Mouse (Mus musculus) limb, embryonic 11.5 days (tissue): ENCODE measurements around the gene Abcc6. TPM values are rescaled to one million over a fixed set of nuclear protein-coding genes. Genes with fewer than 3 reads are reported as not detected.
"Not testable (repeated sequence)": the region's sequence is repeated elsewhere in the genome, so short reads cannot be mapped to it uniquely, and the experiment has no call there.

ENCODE experiments used
- ATAC-seq: fragments of 200-750 bp; cut with Nextera tagmentation; 2 replicates; pipeline ENCODE4 v1.8.0; 2017; ENCODE audit warnings: low read depth; ENCODE audit not compliant: insufficient number of reproducible peaks, low FRiP score, low TSS enrichment
- DNase-seq: peaks from one replicate; pipeline ENCODE4 v3.0.0-alpha.2; 2015; ENCODE audit warnings: low spot score
- H3K27ac ChIP-seq: fragments of 300-500 bp; sonication (generic); replicated peaks from 2 replicates; pipeline ENCODE4 v1.5.1; 2014; ENCODE audit warnings: low read depth, mild to moderate bottlenecking, low read length
- H3K27me3 ChIP-seq: fragments of 300-500 bp; sonication (generic); 2 replicates; pipeline ENCODE4 v1.6.1; 2014; ENCODE audit warnings: mild to moderate bottlenecking, low read length, mixed read lengths; ENCODE audit not compliant: control insufficient read depth, insufficient read depth
- H3K36me3 ChIP-seq: fragments of 300-500 bp; sonication (generic); 2 replicates; pipeline ENCODE4 v1.6.1; 2014; ENCODE audit warnings: mild to moderate bottlenecking, low read length, moderate library complexity, mixed read lengths; ENCODE audit not compliant: control insufficient read depth, insufficient read depth
- H3K4me1 ChIP-seq: fragments of 300-500 bp; sonication (generic); 2 replicates; pipeline ENCODE4 v1.6.1; 2014; ENCODE audit warnings: low read length, mixed read lengths; ENCODE audit not compliant: control insufficient read depth, insufficient read depth
- H3K4me2 ChIP-seq: fragments of 300-500 bp; sonication (generic); 2 replicates; pipeline ENCODE4 v1.6.1; 2014; ENCODE audit warnings: low read depth, mild to moderate bottlenecking, moderate library complexity; ENCODE audit not compliant: severe bottlenecking
- H3K4me3 ChIP-seq: fragments of 300-500 bp; sonication (generic); 2 replicates; pipeline ENCODE4 v1.5.1; 2014; ENCODE audit warnings: low read depth, low read length
- H3K9ac ChIP-seq: fragments of 300-500 bp; sonication (generic); 2 replicates; pipeline ENCODE4 v1.6.1; 2014; ENCODE audit warnings: mild to moderate bottlenecking, low read length
- H3K9me3 ChIP-seq: fragments of 300-500 bp; sonication (generic); 2 replicates; pipeline ENCODE4 v1.6.1; 2016; ENCODE audit warnings: low read length; ENCODE audit not compliant: control insufficient read depth
- WGBS: fragments of 180-500 bp; shearing (Covaris S2); extraction: QIAGEN DNeasy Blood & Tissue Kit; methylation state at CpG from one replicate; pipeline ENCODE4 v1.1.7; 2014; 5-methylcytosine and 5-hydroxymethylcytosine counted together
- polyA plus RNA-seq: library from polyadenylated mRNA; unstranded; fragments of >200 nt; fragmentation: Nextera tagmentation; extraction: Ambion mirVana; gene quantifications from 2 replicates; pipeline ENCODE4 v1.2.1, GENCODE M21; 2014

The Abcc6 gene
- polyA plus RNA-seq, 1 experiment from 2014 or later, result 0.15 TPM

GRCm38 (mm10) chr7:45981612-45982011 is 48.5 kb downstream of the Abcc6 start:
- H3K27me3 ChIP-seq, result no peaks in the 10 kb centered on the region
- H3K4me1 ChIP-seq, result no peaks in the 10 kb centered on the region
- ATAC-seq (no peak), DNase-seq (no peak)
- H3K27ac ChIP-seq, result no peak overlapping the region
- no peaks in the 10 kb centered on the region for H3K9me3 ChIP-seq
- H3K4me2 ChIP-seq, result no peak overlapping the region
- 86% methylated on average over 5 of the region's 5 CpGs for WGBS
- H3K36me3 ChIP-seq, result no peaks in the 10 kb centered on the region
- H3K4me3 ChIP-seq, result no peak overlapping the region
- H3K9ac ChIP-seq, result no peak overlapping the region

- Histone ChIP-seq H3K4me2 (no peak overlapping the region), H3K36me3 (no peaks in the 10 kb centered on the region), H3K27ac (no peak overlapping the region), H3K9me3 (no peaks in the 10 kb centered on the region), H3K27me3 (no peaks in the 10 kb centered on the region), H3K4me3 (no peak overlapping the region), H3K9ac (no peak overlapping the region), H3K4me1 (no peaks in the 10 kb centered on the region)
- ATAC-seq, result no peak
- 72% methylated on average over 6 of the region's 6 CpGs for WGBS
- DNase-seq, result no peak
Observed at GRCm38 (mm10) chr7:45974512-45974911, 55.6 kb downstream of the Abcc6 start.

GRCm38 (mm10) chr7:45974103-45974502 is 56.0 kb downstream of the Abcc6 start:
- Histone ChIP-seq H3K9ac (no peak overlapping the region), H3K4me3 (no peak overlapping the region), H3K36me3 (no peaks in the 10 kb centered on the region), H3K27me3 (no peaks in the 10 kb centered on the region), H3K4me1 (no peaks in the 10 kb centered on the region), H3K9me3 (no peaks in the 10 kb centered on the region), H3K4me2 (no peak overlapping the region), H3K27ac (no peak overlapping the region)
- DNase-seq (no peak), ATAC-seq (no peak)
- 63% methylated on average over 6 of the region's 6 CpGs for WGBS

- ATAC-seq, result no peak
- H3K9me3 ChIP-seq, result no peaks in the 10 kb centered on the region
- H3K27me3 ChIP-seq, result no peaks in the 10 kb centered on the region
- H3K9ac ChIP-seq, result no peak overlapping the region
- H3K4me1 ChIP-seq, result no peaks in the 10 kb centered on the region
- H3K36me3 ChIP-seq, result no peaks in the 10 kb centered on the region
- H3K27ac ChIP-seq, result no peak overlapping the region
- no peak overlapping the region for H3K4me2 ChIP-seq
- 83% methylated on average over 6 of the region's 6 CpGs for WGBS
- no peak for DNase-seq
- H3K4me3 ChIP-seq, result no peak overlapping the region
Observed at GRCm38 (mm10) chr7:45973271-45973687, 56.8 kb downstream of the Abcc6 start.

GRCm38 (mm10) chr7:45971831-45972723 is 58.0 kb downstream of the Abcc6 start:
- ATAC-seq, result no peak
- H3K36me3 ChIP-seq, result no peaks in the 10 kb centered on the region

GRCm38 (mm10) chr7:45956611-45957010 is 73.5 kb downstream of the Abcc6 start:
- Histone ChIP-seq H3K9me3 (no peaks in the 10 kb centered on the region), H3K36me3 (no peaks in the 10 kb centered on the region), H3K9ac (no peak overlapping the region), H3K4me1 (no peaks in the 10 kb centered on the region), H3K27ac (no peak overlapping the region), H3K4me3 (no peak overlapping the region), H3K4me2 (no peak overlapping the region), H3K27me3 (no peaks in the 10 kb centered on the region)
- 70% methylated on average over 4 of the region's 4 CpGs for WGBS
- ATAC-seq (no peak), DNase-seq (no peak)

More at GRCm38 (mm10) chr7:45971831-45972723, 58.0 kb downstream of the Abcc6 start:
- H3K4me2 ChIP-seq, result no peak overlapping the region
- H3K9me3 ChIP-seq, result no peaks in the 10 kb centered on the region
- no peak overlapping the region for H3K9ac ChIP-seq
- DNase-seq, result no peak
- no peaks in the 10 kb centered on the region for H3K4me1 ChIP-seq
- H3K27ac ChIP-seq, result no peak overlapping the region
- WGBS, result 84% methylated on average over 11 of the region's 11 CpGs
- H3K27me3 ChIP-seq, result no peaks in the 10 kb centered on the region
- no peak overlapping the region for H3K4me3 ChIP-seq

GRCm38 (mm10) chr7:45949061-45949460 is 81.0 kb downstream of the Abcc6 start:
- 92% methylated on average over 4 of the region's 4 CpGs for WGBS
- Histone ChIP-seq H3K9me3 (no peaks in the 10 kb centered on the region), H3K27me3 (no peaks in the 10 kb centered on the region; the same call in 1 of the 2 replicates), H3K9ac (no peak overlapping the region), H3K36me3 (no peaks in the 10 kb centered on the region), H3K4me3 (no peak overlapping the region), H3K27ac (no peak overlapping the region), H3K4me1 (no peaks in the 10 kb centered on the region), H3K4me2 (no peak overlapping the region)
- DNase-seq (no peak), ATAC-seq (no peak)

- H3K27me3 ChIP-seq, H3K9ac ChIP-seq, H3K4me1 ChIP-seq, DNase-seq, H3K4me3 ChIP-seq, H3K36me3 ChIP-seq, H3K4me2 ChIP-seq, H3K9me3 ChIP-seq, H3K27ac ChIP-seq, ATAC-seq: not testable (repeated sequence)
- WGBS, result 75% methylated on average over 1 of the region's 1 CpGs
Observed at GRCm38 (mm10) chr7:45943280-45943679, 86.8 kb downstream of the Abcc6 start.
